In the genomic region with DNA sequence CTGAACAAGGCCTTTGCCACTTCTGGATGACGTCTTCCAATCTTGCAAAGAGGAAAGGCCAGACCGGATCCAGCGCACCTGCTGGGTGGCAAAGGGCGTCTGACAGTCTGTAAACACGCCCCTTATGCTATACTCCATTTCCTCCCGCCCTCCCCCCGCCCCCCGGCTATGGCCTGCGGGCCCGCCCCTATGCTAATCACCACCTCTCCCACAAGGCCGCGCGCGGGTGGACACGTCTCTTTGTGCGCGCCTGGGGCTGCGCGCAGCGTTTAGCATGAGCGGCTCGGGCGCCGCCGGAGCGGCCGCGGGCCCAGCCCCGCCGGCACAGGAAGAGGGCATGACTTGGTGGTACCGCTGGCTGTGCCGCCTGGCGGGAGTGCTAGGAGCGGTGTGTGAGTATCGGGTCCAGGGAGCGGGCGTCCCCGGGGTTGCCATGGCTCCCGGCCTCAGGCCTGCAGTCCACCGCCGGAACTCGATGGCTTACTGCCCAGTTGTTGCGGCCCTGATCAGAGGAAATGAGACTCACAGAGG, we compare ENCODE assay signal across 7 mouse cellular contexts. TPM values are rescaled to one million over a fixed set of nuclear protein-coding genes. Genes with fewer than 3 reads are reported as not detected.
A peak's percentile ranks its signal among the peaks of the same experiment; 100 is the strongest.
DNase-seq lines count a peak whose midpoint lies in the region; ATAC-seq lines count a peak whose summit lies in the region.

Cacfd1 (plus strand) TSS at position 213 of the 531 bp plus-strand sequence.

- under 1% methylated on average over 43 of the region's 43 CpGs for WGBS in intestine, embryonic 15.5 days
- 0% methylated on average over 41 of the region's 43 CpGs for WGBS in midbrain, embryonic 11.5 days

- peak; percentile 84 to 86 for DNase-seq in adrenal gland, adult 18-20 months (ENCODE audit: low spot score in 2 of 2)
- peak; percentile 97 for DNase-seq in embryo, embryonic 11 days
- peak; percentile 79 to 83 for DNase-seq in gastrocnemius, postnatal 36 days
- DNase-seq in left cerebral cortex, postnatal 36 days (ENCODE audit: low spot score in 2 of 2) = peak; percentile 90
- peak; percentile 98 for DNase-seq in midbrain, embryonic 11.5 days (ENCODE audit: low spot score, missing footprints)
- peak; percentile 79 for DNase-seq in skeletal muscle tissue, adult 2 months (ENCODE audit: low read depth, low spot score)

- ATAC-seq in intestine, embryonic 15.5 days = peak; percentile 99
- ATAC-seq in midbrain, embryonic 11.5 days (ENCODE audit: low FRiP score) = peak; percentile 97

- H3K9me3 ChIP-seq in intestine, embryonic 15.5 days = no peaks in the 10 kb centered on the region
- H3K9me3 ChIP-seq in midbrain, embryonic 11.5 days (ENCODE audit: control insufficient read depth, low read length) = no peaks in the 10 kb centered on the region

- peak within 1 kb of the TSS; percentile 69 for H3K4me3 ChIP-seq in intestine, embryonic 15.5 days (replicated peaks)
- H3K4me3 ChIP-seq in midbrain, embryonic 11.5 days (ENCODE audit: low read depth, low read length) = peak within 1 kb of the TSS; percentile 84

- peak within 1 kb of the TSS; percentile 90 for H3K9ac ChIP-seq in intestine, embryonic 15.5 days
- H3K9ac ChIP-seq in midbrain, embryonic 11.5 days (ENCODE audit: low read length) = peak within 1 kb of the TSS; percentile 92

- no peaks in the 10 kb centered on the region for H3K27me3 ChIP-seq in intestine, embryonic 15.5 days (replicated peaks)
- no peaks in the 10 kb centered on the region for H3K27me3 ChIP-seq in midbrain, embryonic 11.5 days (ENCODE audit: control insufficient read depth, insufficient read depth, low read length)

- intact Hi-C loops in gastrocnemius, postnatal 36 days (cut with DNase I) = loop anchor here (5.0 kb wide), 1 partner anchor 77 kb away; the partner anchor contains the start of genes Stkld1 and Surf4
- intact Hi-C loops in left cerebral cortex, postnatal 36 days (cut with DNase I) = loop anchor here (5.0 to 10.0 kb wide), 3 partner anchors 47 to 375 kb away; partner anchors contain the start of genes Rexo4, Stkld1 and Surf4

- peaks cover 10% of the 10 kb centered on the region; the same call in 1 of the 2 replicates for H3K36me3 ChIP-seq in intestine, embryonic 15.5 days
- H3K36me3 ChIP-seq in midbrain, embryonic 11.5 days (ENCODE audit: control insufficient read depth, insufficient read depth, low read length) = peaks cover 2% of the 10 kb centered on the region; the same call in 1 of the 2 replicates

- H3K4me1 ChIP-seq in intestine, embryonic 15.5 days (replicated peaks) = peaks cover 14% of the 10 kb centered on the region
- peaks cover 12% of the 10 kb centered on the region for H3K4me1 ChIP-seq in midbrain, embryonic 11.5 days (ENCODE audit: control insufficient read depth, insufficient read depth, low read length)

- H3K27ac ChIP-seq in intestine, embryonic 15.5 days = peak within 1 kb of the TSS; percentile 83
- H3K27ac ChIP-seq in midbrain, embryonic 11.5 days (ENCODE audit: low read depth, low read length) = peak within 1 kb of the TSS; percentile 71

- H3K4me2 ChIP-seq in intestine, embryonic 15.5 days (replicated peaks) = peak within 1 kb of the TSS; percentile 84
- H3K4me2 ChIP-seq in midbrain, embryonic 11.5 days = peak within 1 kb of the TSS; percentile 93

RNA-seq across cellular contexts. Expression of gene Cacfd1, which starts in this region (rescaled TPM):
- total RNA-seq in adrenal gland, adult 18-20 months (2021) = 10 to 100 TPM; 46.9 to 62.8 TPM
- total RNA-seq in gastrocnemius, postnatal 36 days (2021) = 10 to 100 TPM; 27.0 to 30.6 TPM
- 49.0 and 60.5 TPM in 2 replicates for polyA plus RNA-seq in intestine, embryonic 15.5 days (2015; fragmentation: Nextera tagmentation; extraction: Ambion mirVana)
- 10 to 100 TPM; 41.5 to 50.0 TPM for total RNA-seq in left cerebral cortex, postnatal 36 days (2021)
- 87.6 and 93.8 TPM in 2 replicates for polyA plus RNA-seq in midbrain, embryonic 11.5 days (2014; fragmentation: Nextera tagmentation; extraction: Ambion mirVana)

Comparison
In these comparisons a context has a peak if more than half of its experiments do, and no peak if none do; other contexts are left out.
1. Peak in every context shown above with its lines: DNase-seq, ATAC-seq, H3K4me3 ChIP-seq and H3K27ac ChIP-seq.